Mouse (Mus musculus): ENCODE measurements at regions not wholly inside any gene's neighbourhood (a gene's known extent, or its start where the extent isn't known, plus 50 kb on each side); places are given as distances from the start of the nearest gene placed in this dataset.

- ATAC-seq = no peak
- Histone ChIP-seq H3K9ac (ENCODE audit: low read length) (no peak overlapping the region), H3K9me3 (replicated peaks; ENCODE audit: control insufficient read depth, low read length) (no peaks in the 10 kb centered on the region), H3K4me3 (ENCODE audit: low read depth, low read length) (no peak overlapping the region), H3K4me2 (ENCODE audit: low read length) (no peak overlapping the region), H3K27me3 (replicated peaks; ENCODE audit: control insufficient read depth, insufficient read depth, low read length) (no peaks in the 10 kb centered on the region), H3K4me1 (ENCODE audit: control insufficient read depth, insufficient read depth, low read length) (no peaks in the 10 kb centered on the region), H3K36me3 (ENCODE audit: control insufficient read depth, insufficient read depth, low read length) (no peaks in the 10 kb centered on the region), H3K27ac (ENCODE audit: low read depth, low read length) (no peak overlapping the region)
- DNase-seq (ENCODE audit: low spot score) = no peak
- 91% methylated on average over 5 of the region's 5 CpGs for WGBS
Observed at GRCm38 (mm10) chr9:41542511-41542910, 381.0 kb upstream of the Ubash3b start.

GRCm38 (mm10) chr9:41541327-41541726 is 379.8 kb upstream of the Ubash3b start:
- Histone ChIP-seq H3K4me2 (ENCODE audit: low read length) (no peak overlapping the region), H3K4me1 (ENCODE audit: control insufficient read depth, insufficient read depth, low read length) (no peaks in the 10 kb centered on the region), H3K36me3 (ENCODE audit: control insufficient read depth, insufficient read depth, low read length) (no peaks in the 10 kb centered on the region), H3K9ac (ENCODE audit: low read length) (no peak overlapping the region), H3K9me3 (replicated peaks; ENCODE audit: control insufficient read depth, low read length) (no peaks in the 10 kb centered on the region), H3K4me3 (ENCODE audit: low read depth, low read length) (no peak overlapping the region), H3K27ac (ENCODE audit: low read depth, low read length) (no peak overlapping the region), H3K27me3 (replicated peaks; ENCODE audit: control insufficient read depth, insufficient read depth, low read length) (no peaks in the 10 kb centered on the region)
- ATAC-seq = no peak
- 81% methylated on average over 6 of the region's 6 CpGs for WGBS
- peak; percentile 19 for DNase-seq (ENCODE audit: low spot score)

GRCm38 (mm10) chr9:41532786-41533185 is 371.3 kb upstream of the Ubash3b start:
- H3K4me2 ChIP-seq (ENCODE audit: low read length) = no peak overlapping the region
- WGBS = 92% methylated on average over 3 of the region's 3 CpGs

GRCm38 (mm10) chr9:41532290-41532689 is 370.8 kb upstream of the Ubash3b start:
- WGBS = 92% methylated on average over 7 of the region's 7 CpGs
- Histone ChIP-seq H3K4me1 (ENCODE audit: control insufficient read depth, insufficient read depth, low read length) (no peaks in the 10 kb centered on the region), H3K9me3 (replicated peaks; ENCODE audit: control insufficient read depth, low read length) (no peaks in the 10 kb centered on the region), H3K4me3 (ENCODE audit: low read depth, low read length) (no peak overlapping the region), H3K36me3 (ENCODE audit: control insufficient read depth, insufficient read depth, low read length) (0 out of 2 replicates have a peak, but pooled peaks cover 3% of the 10 kb centered on the region), H3K27ac (ENCODE audit: low read depth, low read length) (no peak overlapping the region), H3K9ac (ENCODE audit: low read length) (no peak overlapping the region), H3K27me3 (replicated peaks; ENCODE audit: control insufficient read depth, insufficient read depth, low read length) (no peaks in the 10 kb centered on the region), H3K4me2 (ENCODE audit: low read length) (no peak overlapping the region)
- DNase-seq (ENCODE audit: low spot score) (no peak), ATAC-seq (no peak)

More at GRCm38 (mm10) chr9:41532786-41533185, 371.3 kb upstream of the Ubash3b start:
- DNase-seq (ENCODE audit: low spot score) (no peak), ATAC-seq (no peak)
- no peaks in the 10 kb centered on the region for H3K4me1 ChIP-seq (ENCODE audit: control insufficient read depth, insufficient read depth, low read length)
- no peak overlapping the region for H3K4me3 ChIP-seq (ENCODE audit: low read depth, low read length)
- H3K36me3 ChIP-seq (ENCODE audit: control insufficient read depth, insufficient read depth, low read length) = 0 out of 2 replicates have a peak, but pooled peaks cover 3% of the 10 kb centered on the region
- H3K9me3 ChIP-seq (replicated peaks; ENCODE audit: control insufficient read depth, low read length) = no peaks in the 10 kb centered on the region
- H3K27me3 ChIP-seq (replicated peaks; ENCODE audit: control insufficient read depth, insufficient read depth, low read length) = no peaks in the 10 kb centered on the region
- H3K9ac ChIP-seq (ENCODE audit: low read length) = no peak overlapping the region
- H3K27ac ChIP-seq (ENCODE audit: low read depth, low read length) = no peak overlapping the region

- Histone ChIP-seq H3K4me2 (ENCODE audit: low read length) (no peak overlapping the region), H3K36me3 (ENCODE audit: control insufficient read depth, insufficient read depth, low read length) (0 out of 2 replicates have a peak, but pooled peaks cover 3% of the 10 kb centered on the region), H3K27me3 (replicated peaks; ENCODE audit: control insufficient read depth, insufficient read depth, low read length) (no peaks in the 10 kb centered on the region), H3K4me3 (ENCODE audit: low read depth, low read length) (no peak overlapping the region), H3K9ac (ENCODE audit: low read length) (no peak overlapping the region), H3K9me3 (replicated peaks; ENCODE audit: control insufficient read depth, low read length) (no peaks in the 10 kb centered on the region), H3K27ac (ENCODE audit: low read depth, low read length) (no peak overlapping the region), H3K4me1 (ENCODE audit: control insufficient read depth, insufficient read depth, low read length) (peaks cover under 1% of the 10 kb centered on the region; the same call in 1 of the 2 replicates)
- DNase-seq (ENCODE audit: low spot score) (no peak), ATAC-seq (no peak)
- 77% methylated on average over 6 of the region's 6 CpGs for WGBS
Observed at GRCm38 (mm10) chr9:41531596-41531995, 370.1 kb upstream of the Ubash3b start.

- H3K27me3 ChIP-seq (replicated peaks; ENCODE audit: control insufficient read depth, insufficient read depth, low read length) = no peaks in the 10 kb centered on the region
- peak; percentile 61 for DNase-seq (ENCODE audit: low spot score)
- H3K27ac ChIP-seq (ENCODE audit: low read depth, low read length) = peak overlapping the region; percentile 81
- H3K4me3 ChIP-seq (ENCODE audit: low read depth, low read length) = no peak overlapping the region
- peak; percentile 63 for ATAC-seq
- H3K4me2 ChIP-seq (ENCODE audit: low read length) = peak overlapping the region; percentile 3
- H3K9me3 ChIP-seq (replicated peaks; ENCODE audit: control insufficient read depth, low read length) = no peaks in the 10 kb centered on the region
- H3K36me3 ChIP-seq (ENCODE audit: control insufficient read depth, insufficient read depth, low read length) = 0 out of 2 replicates have a peak, but pooled peaks cover under 1% of the 10 kb centered on the region
- WGBS = 15% methylated on average over 8 of the region's 8 CpGs
- peak overlapping the region; percentile 17; the same call in 1 of the 2 replicates for H3K9ac ChIP-seq (ENCODE audit: low read length)
- H3K4me1 ChIP-seq (ENCODE audit: control insufficient read depth, insufficient read depth, low read length) = peaks cover 26% of the 10 kb centered on the region
Observed at GRCm38 (mm10) chr9:41526126-41526525, 364.6 kb upstream of the Ubash3b start.

- ATAC-seq (peak; percentile 41; the same call in 1 of the 2 replicates), DNase-seq (ENCODE audit: low spot score) (peak; percentile 53)
- H3K4me3 ChIP-seq (ENCODE audit: low read depth, low read length) = no peak overlapping the region
- H3K9me3 ChIP-seq (replicated peaks; ENCODE audit: control insufficient read depth, low read length) = no peaks in the 10 kb centered on the region
- peak overlapping the region; percentile 81 for H3K27ac ChIP-seq (ENCODE audit: low read depth, low read length)
- H3K4me2 ChIP-seq (ENCODE audit: low read length) = peak overlapping the region; percentile 3
- H3K36me3 ChIP-seq (ENCODE audit: control insufficient read depth, insufficient read depth, low read length) = no peaks in the 10 kb centered on the region
- H3K4me1 ChIP-seq (ENCODE audit: control insufficient read depth, insufficient read depth, low read length) = peaks cover 26% of the 10 kb centered on the region
- H3K27me3 ChIP-seq (replicated peaks; ENCODE audit: control insufficient read depth, insufficient read depth, low read length) = no peaks in the 10 kb centered on the region
- 32% methylated on average over 1 of the region's 1 CpGs for WGBS
- H3K9ac ChIP-seq (ENCODE audit: low read length) = 0 out of 2 replicates have a peak overlapping the region, but pooled peaks have one; percentile 17
Observed at GRCm38 (mm10) chr9:41525534-41525933, 364.0 kb upstream of the Ubash3b start.

- Histone ChIP-seq H3K4me1 (ENCODE audit: control insufficient read depth, insufficient read depth, low read length) (peaks cover 26% of the 10 kb centered on the region), H3K36me3 (ENCODE audit: control insufficient read depth, insufficient read depth, low read length) (no peaks in the 10 kb centered on the region), H3K9me3 (replicated peaks; ENCODE audit: control insufficient read depth, low read length) (no peaks in the 10 kb centered on the region), H3K27ac (ENCODE audit: low read depth, low read length) (peak overlapping the region; percentile 74), H3K27me3 (replicated peaks; ENCODE audit: control insufficient read depth, insufficient read depth, low read length) (no peaks in the 10 kb centered on the region), H3K4me3 (ENCODE audit: low read depth, low read length) (no peak overlapping the region), H3K4me2 (ENCODE audit: low read length) (no peak overlapping the region), H3K9ac (ENCODE audit: low read length) (no peak overlapping the region)
- WGBS = 52% methylated on average over 7 of the region's 7 CpGs
- DNase-seq (ENCODE audit: low spot score) = peak; percentile 60
- peak; percentile 50 for ATAC-seq
Observed at GRCm38 (mm10) chr9:41524591-41524990, 363.1 kb upstream of the Ubash3b start.

GRCm38 (mm10) chr9:41523969-41524368 is 362.5 kb upstream of the Ubash3b start:
- Histone ChIP-seq H3K4me1 (ENCODE audit: control insufficient read depth, insufficient read depth, low read length) (peaks cover 26% of the 10 kb centered on the region), H3K4me3 (ENCODE audit: low read depth, low read length) (no peak overlapping the region), H3K4me2 (ENCODE audit: low read length) (no peak overlapping the region), H3K27ac (ENCODE audit: low read depth, low read length) (peak overlapping the region; percentile 74; the same call in 1 of the 2 replicates), H3K9ac (ENCODE audit: low read length) (no peak overlapping the region), H3K27me3 (replicated peaks; ENCODE audit: control insufficient read depth, insufficient read depth, low read length) (no peaks in the 10 kb centered on the region), H3K36me3 (ENCODE audit: control insufficient read depth, insufficient read depth, low read length) (no peaks in the 10 kb centered on the region), H3K9me3 (replicated peaks; ENCODE audit: control insufficient read depth, low read length) (no peaks in the 10 kb centered on the region)
- 95% methylated on average over 2 of the region's 2 CpGs for WGBS
- DNase-seq (ENCODE audit: low spot score) (no peak), ATAC-seq (0 out of 2 replicates have a peak, but pooled peaks have one; percentile 10)
